Mouse (Mus musculus): ENCODE measurements around the gene Zbtb22.

DNA sequence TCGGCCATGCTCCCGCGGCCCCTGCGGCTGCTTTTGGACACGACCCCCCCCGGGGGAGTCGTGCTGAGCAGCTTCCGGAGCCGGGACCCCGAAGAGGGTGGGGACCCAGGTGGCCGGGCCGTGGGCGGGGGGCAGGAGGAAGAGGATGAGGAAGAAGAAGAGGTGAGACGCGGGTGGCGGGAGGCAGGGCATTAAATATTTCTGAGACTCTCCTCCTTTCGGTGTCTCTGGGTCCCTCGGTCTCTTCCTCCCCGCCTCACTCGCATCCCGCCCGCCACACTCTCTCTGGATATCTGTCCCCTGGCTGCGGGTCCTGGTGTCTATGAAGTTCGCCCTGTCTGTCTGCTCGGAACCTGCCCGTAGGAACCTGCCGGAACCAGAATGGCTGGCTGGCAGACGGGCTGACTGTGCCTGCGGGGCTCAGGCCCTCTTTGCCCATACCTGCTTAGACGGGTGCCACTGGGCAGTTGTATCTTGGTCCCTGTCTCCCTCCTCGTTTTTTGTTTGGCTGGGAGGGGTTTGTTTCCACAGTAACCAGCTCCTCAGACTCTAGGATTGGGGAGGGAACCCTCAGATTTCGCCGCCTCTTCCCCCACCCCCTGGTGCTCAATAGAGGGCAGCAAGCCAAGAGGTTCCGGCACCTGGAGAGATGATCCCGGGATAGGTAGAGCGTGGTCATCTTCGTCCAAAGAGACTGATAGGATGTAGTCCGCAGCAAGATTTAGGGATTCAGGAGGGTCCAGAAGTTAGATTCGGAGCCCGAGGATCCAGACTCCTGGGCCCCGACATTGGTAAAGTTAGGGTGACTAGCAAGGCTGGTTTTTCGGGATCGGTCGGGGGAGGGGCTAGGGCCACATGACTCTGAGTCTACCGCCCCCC is 14.8 kb downstream of the Zbtb22 start:
- TF ChIP-seq POLR2A (IDR thresholded peaks at IDR 0.05; ENCODE audit: insufficient read depth, low read length) (no peak), EP300 (IDR thresholded peaks at IDR 0.05; ENCODE audit: insufficient read depth, low read depth, low read length) (no peak)
